Mouse (Mus musculus): ENCODE measurements around the gene Hist1h3c.
"Not testable (repeated sequence)": the region's sequence is repeated elsewhere in the genome, so short reads cannot be mapped to it uniquely, and the experiment has no call there.

Gene Hist1h3c

GRCm38 (mm10) chr13:23708041-23708440 lies 37.4 kb downstream of the Hist1h3c start:
- no peak for DNase-seq (ENCODE audit: low read depth in 2 of 2, low spot score in 2 of 2)

GRCm38 (mm10) chr13:23706771-23707170 lies 38.6 kb downstream of the Hist1h3c start:
- no peak for DNase-seq (ENCODE audit: low read depth in 2 of 2, low spot score in 2 of 2)

- no peak for DNase-seq (ENCODE audit: low read depth in 2 of 2, low spot score in 2 of 2)
Observed at GRCm38 (mm10) chr13:23705751-23706356, 39.5 kb downstream of the Hist1h3c start.

GRCm38 (mm10) chr13:23702801-23703200 lies 42.6 kb downstream of the Hist1h3c start:
- DNase-seq (ENCODE audit: low read depth in 2 of 2, low spot score in 2 of 2): not testable (repeated sequence)

- no peak for DNase-seq (ENCODE audit: low read depth in 2 of 2, low spot score in 2 of 2)
Observed at GRCm38 (mm10) chr13:23702220-23702619, 43.2 kb downstream of the Hist1h3c start.

- peak; percentile 68 to 78 for DNase-seq (ENCODE audit: low read depth in 2 of 2, low spot score in 2 of 2)
Observed at GRCm38 (mm10) chr13:23700786-23701520, 44.4 kb downstream of the Hist1h3c start.

GRCm38 (mm10) chr13:23699767-23700166 lies 45.6 kb downstream of the Hist1h3c start:
- DNase-seq (ENCODE audit: low read depth in 2 of 2, low spot score in 2 of 2): no peak

- no peak for DNase-seq (ENCODE audit: low read depth in 2 of 2, low spot score in 2 of 2)
Observed at GRCm38 (mm10) chr13:23698996-23699395, 46.4 kb downstream of the Hist1h3c start.

- DNase-seq (ENCODE audit: low read depth in 2 of 2, low spot score in 2 of 2): peak; percentile 98
Observed at GRCm38 (mm10) chr13:23698300-23698693, 47.1 kb downstream of the Hist1h3c start, which contains the start of gene Hist1h4c. Gene Hist1h4c (minus strand): TSS chr13:23698454.

- DNase-seq (ENCODE audit: low read depth in 2 of 2, low spot score in 2 of 2): peak; percentile 45 to 69
Observed at GRCm38 (mm10) chr13:23697491-23698299, 47.7 kb downstream of the Hist1h3c start.

GRCm38 (mm10) chr13:23696061-23696474 lies 49.3 kb downstream of the Hist1h3c start:
- no peak for DNase-seq (ENCODE audit: low read depth in 2 of 2, low spot score in 2 of 2)

GRCm38 (mm10) chr13:23695514-23695913 lies 49.9 kb downstream of the Hist1h3c start, which contains the start of gene Hist1h1t:
Gene Hist1h1t (plus strand): TSS chr13:23695814.
- no peak for DNase-seq (ENCODE audit: low read depth in 2 of 2, low spot score in 2 of 2)
